In the genomic region with DNA sequence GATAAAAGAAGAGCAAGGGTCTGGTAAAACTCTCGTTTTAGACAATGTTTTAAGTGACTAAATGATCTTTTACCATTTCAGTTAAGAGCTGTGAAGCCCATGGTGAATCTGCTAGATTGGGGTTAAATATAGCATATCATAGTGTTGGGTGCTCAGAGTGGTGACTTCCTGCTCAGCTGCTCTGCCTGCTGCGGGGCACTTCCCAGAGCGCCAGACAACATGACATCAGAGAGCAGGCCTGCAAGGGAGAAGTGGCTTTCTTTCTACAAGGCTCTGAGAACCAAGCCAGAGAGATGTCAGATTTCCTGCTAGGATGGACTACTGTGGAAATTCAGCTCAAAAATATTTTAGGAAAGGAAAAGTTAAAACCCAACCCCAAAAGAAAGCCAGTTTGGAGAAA, we compare ENCODE assay signal across 10 mouse cellular contexts. TPM values are rescaled to one million over a fixed set of nuclear protein-coding genes. Genes with fewer than 3 reads are reported as not detected.
DNase-seq lines count a peak whose midpoint lies in the region; ATAC-seq and TF ChIP-seq lines count a peak whose summit lies in the region.
"Had no signal": no experiment of that assay in that cellular context is flagged by ENCODE, and none has a peak within 500 bp of the region (broad histone marks: within the 10 kb centered on the region; RNA-seq: fewer than 3 reads in every experiment).

No protein-coding gene starts in this region.

- peaks cover 6% of the 10 kb centered on the region for H3K4me1 ChIP-seq in liver, adult 2 months (ENCODE audit: control insufficient read depth, insufficient read depth, low read length)

- TF ChIP-seq CTCF in liver, adult 2 months (IDR thresholded peaks at IDR 0.05; ENCODE audit: low read depth, low read length), result no peak

- H3K27me3 ChIP-seq in liver, adult 2 months (ENCODE audit: control insufficient read depth, insufficient read depth, low read length), result peaks cover 3% of the 10 kb centered on the region; the same call in 1 of the 2 replicates
- H3K27me3 ChIP-seq: forebrain, embryonic 13.5 days; neural tube, embryonic 13.5 days had no signal

- no peak for TF ChIP-seq POLR2A in liver, adult 2 months (IDR thresholded peaks at IDR 0.05; ENCODE audit: extremely low read depth, insufficient read depth, low read length)

- no peak overlapping the region for H3K9ac ChIP-seq in liver, adult 2 months (ENCODE audit: low read depth, low read length)
- H3K9ac ChIP-seq: forebrain, embryonic 13.5 days; neural tube, embryonic 13.5 days had no signal

- DNase-seq in liver, adult 2 months (ENCODE audit: extremely low read depth, low read depth, low spot score), result no peak
- no peak for DNase-seq in liver
- DNase-seq in brain, adult 2 months (ENCODE audit: low read depth, low spot score), result peak; percentile 70
- DNase-seq in heart, adult 18-20 months, result peak; percentile 35 to 38
- DNase-seq in urinary bladder, postnatal 10 days (ENCODE audit: low spot score), result no peak
- DNase-seq in thymus, postnatal 14 days, result no peak
- DNase-seq: kidney, postnatal 14 days had no signal

- H3K36me3 ChIP-seq in liver, adult 2 months (ENCODE audit: control insufficient read depth, insufficient read depth, low read length), result no peaks in the 10 kb centered on the region
- H3K36me3 ChIP-seq: neural tube, embryonic 13.5 days had no signal

- H3K79me2 ChIP-seq in liver, adult 2 months (ENCODE audit: control insufficient read depth, insufficient read depth, low read length), result no peaks in the 10 kb centered on the region

- H3K4me3 ChIP-seq in liver, adult 2 months (ENCODE audit: insufficient read depth, low read depth, low read length), result no peak overlapping the region
- H3K4me3 ChIP-seq: forebrain, embryonic 13.5 days; neural tube, embryonic 13.5 days had no signal

- H3K27ac ChIP-seq in liver, adult 2 months (replicated peaks; ENCODE audit: insufficient read depth, low read depth, low read length), result peak overlapping the region; percentile 63
- H3K27ac ChIP-seq: forebrain, embryonic 13.5 days had no signal

- 67% methylated on average over 3 of the region's 3 CpGs for WGBS in liver, adult 2 months

- ATAC-seq in hematopoietic stem cell, adult 5-6 weeks (replicated peaks in 1 of 2; ENCODE audit: insufficient read depth in 1 of 2, low FRiP score in 2 of 2, low TSS enrichment in 1 of 2, low read depth in 1 of 2, poor library complexity in 2 of 2, severe bottlenecking in 2 of 2), result peak; percentile 92 to 97
- ATAC-seq: forebrain, embryonic 13.5 days had no signal

RNA-seq across cellular contexts. Expression of gene Fam171a1, which starts 57.8 kb away (rescaled TPM):
- 3.8 and 4.1 TPM in 2 replicates for total RNA-seq in liver, adult 2 months (2014; rRNA removed)
- polyA plus RNA-seq in liver, adult 2 months (2012; rRNA removed), result 1.8 and 2.2 TPM in 2 replicates
- 10 to 100 TPM; 12.0 to 13.2 TPM for total RNA-seq in heart, adult 18-20 months (2021)
- total RNA-seq in hematopoietic stem cell, adult 5-6 weeks (2017), result 16.1 and 21.2 TPM in 2 replicates

Comparison
In these comparisons a context has a peak if more than half of its experiments do, and no peak if none do; other contexts are left out.
1. DNase-seq: peak in brain, adult 2 months (single experiment) and heart, adult 18-20 months (2 of 2); none in liver, adult 2 months (single experiment), liver (single experiment), urinary bladder, postnatal 10 days (single experiment) and thymus, postnatal 14 days (single experiment).